Mouse (Mus musculus) kidney, postnatal 0 days (tissue): ENCODE results near the gene Hivep2. TPM values are rescaled to one million over a fixed set of nuclear protein-coding genes. Genes with fewer than 3 reads are reported as not detected.

Experiments used
- ATAC-seq: fragments of 200-750 bp; cut with Nextera tagmentation; replicated peaks from 2 replicates; pipeline ENCODE4 v1.8.0; 2017; ENCODE audit warnings: low read depth, moderate number of reproducible peaks, moderate TSS enrichment, moderate library complexity; ENCODE audit not compliant: low FRiP score
- DNase-seq: peaks from one replicate; pipeline ENCODE4 v3.0.0-alpha.2; 2016; ENCODE audit warnings: low spot score
- H3K27ac ChIP-seq: fragments of 300-500 bp; sonication (generic); 2 replicates; pipeline ENCODE4 v1.5.1; 2014; ENCODE audit warnings: mild to moderate bottlenecking
- H3K27me3 ChIP-seq: fragments of 300-500 bp; sonication (generic); 2 replicates; pipeline ENCODE4 v1.6.1; 2014; ENCODE audit warnings: low read length, mixed read lengths; ENCODE audit not compliant: insufficient read depth
- H3K36me3 ChIP-seq: fragments of 300-500 bp; sonication (generic); 2 replicates; pipeline ENCODE4 v1.6.1; 2014; ENCODE audit warnings: low read length, mixed read lengths; ENCODE audit not compliant: insufficient read depth
- H3K4me1 ChIP-seq: fragments of 300-500 bp; sonication (generic); replicated peaks from 2 replicates; pipeline ENCODE4 v1.6.1; 2014; ENCODE audit warnings: antibody characterized with exemption, low read length, mixed read lengths; ENCODE audit not compliant: insufficient read depth
- H3K4me2 ChIP-seq: fragments of 300-500 bp; sonication (generic); 2 replicates; pipeline ENCODE4 v1.6.1; 2014; ENCODE audit warnings: mild to moderate bottlenecking, low read length, moderate library complexity, mixed read lengths
- H3K4me3 ChIP-seq: fragments of 300-500 bp; sonication (generic); replicated peaks from 2 replicates; pipeline ENCODE4 v1.5.1; 2014; ENCODE audit warnings: low read depth, low read length
- H3K9ac ChIP-seq: fragments of 300-500 bp; sonication (generic); 2 replicates; pipeline ENCODE4 v1.6.1; 2014; ENCODE audit warnings: low read depth, low read length
- H3K9me3 ChIP-seq: fragments of 300-500 bp; sonication (generic); replicated peaks from 2 replicates; pipeline ENCODE4 v1.6.1; 2016; ENCODE audit warnings: low read length, inconsistent platforms, mixed read lengths
- CTCF ChIP-seq: IDR thresholded peaks from 2 replicates; pipeline ENCODE4 v1.5.1; 2016; ENCODE audit warnings: antibody characterized with exemption, low read depth, mild to moderate bottlenecking, moderate library complexity
- WGBS: fragments of 180-500 bp; shearing (Covaris S2); extraction: QIAGEN DNeasy Blood & Tissue Kit; methylation state at CpG from one replicate; pipeline ENCODE4 v1.1.7; 2014; 5-methylcytosine and 5-hydroxymethylcytosine counted together
- polyA plus RNA-seq: library from polyadenylated mRNA; unstranded; fragments of >200 nt; fragmentation: Nextera tagmentation; extraction: Ambion mirVana; gene quantifications from 2 replicates; pipeline ENCODE4 v1.2.1, GENCODE M21; 2015

Hivep2 gene
- polyA plus RNA-seq, 1 experiment from 2014 or later = 3.4 TPM

- ATAC-seq (no peak), DNase-seq (no peak)
- Histone ChIP-seq H3K9me3 (no peaks in the 10 kb centered on the region), H3K9ac (no peak overlapping the region), H3K4me3 (no peak overlapping the region), H3K27me3 (no peaks in the 10 kb centered on the region), H3K27ac (no peak overlapping the region), H3K4me1 (no peaks in the 10 kb centered on the region), H3K36me3 (no peaks in the 10 kb centered on the region), H3K4me2 (no peak overlapping the region)
- WGBS = 79% methylated on average over 7 of the region's 7 CpGs
- TF ChIP-seq CTCF = no peak
Measured at GRCm38 (mm10) chr10:14024971-14025370, 59.1 kb downstream of the Hivep2 start.

DNA sequence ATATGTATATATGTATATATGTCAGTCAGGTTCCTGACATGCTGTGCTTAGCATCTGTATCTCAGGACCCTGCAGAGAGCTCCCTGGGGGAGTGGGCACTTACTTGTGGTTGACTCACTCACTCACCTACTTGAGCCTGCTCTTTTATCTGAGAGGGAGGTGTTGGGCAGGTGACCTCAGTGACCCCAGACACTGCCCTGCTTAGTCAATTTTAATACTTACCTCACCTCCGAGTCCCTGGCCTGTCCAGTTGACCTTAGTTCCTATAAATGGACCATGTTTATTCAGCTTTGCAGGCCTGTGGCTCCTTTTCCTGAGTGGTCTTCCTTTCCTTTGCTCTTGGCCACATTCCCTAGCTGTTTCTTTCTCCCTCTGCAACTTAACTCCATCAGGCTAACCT lies 61.9 kb downstream of the Hivep2 start:
- Histone ChIP-seq H3K9ac (no peak overlapping the region), H3K4me3 (no peak overlapping the region), H3K27ac (no peak overlapping the region), H3K36me3 (no peaks in the 10 kb centered on the region), H3K27me3 (no peaks in the 10 kb centered on the region), H3K9me3 (no peaks in the 10 kb centered on the region), H3K4me2 (no peak overlapping the region), H3K4me1 (no peaks in the 10 kb centered on the region)
- WGBS = 36% methylated on average over 1 of the region's 1 CpGs
- ATAC-seq (no peak), DNase-seq (no peak)
- TF ChIP-seq CTCF = no peak

DNA sequence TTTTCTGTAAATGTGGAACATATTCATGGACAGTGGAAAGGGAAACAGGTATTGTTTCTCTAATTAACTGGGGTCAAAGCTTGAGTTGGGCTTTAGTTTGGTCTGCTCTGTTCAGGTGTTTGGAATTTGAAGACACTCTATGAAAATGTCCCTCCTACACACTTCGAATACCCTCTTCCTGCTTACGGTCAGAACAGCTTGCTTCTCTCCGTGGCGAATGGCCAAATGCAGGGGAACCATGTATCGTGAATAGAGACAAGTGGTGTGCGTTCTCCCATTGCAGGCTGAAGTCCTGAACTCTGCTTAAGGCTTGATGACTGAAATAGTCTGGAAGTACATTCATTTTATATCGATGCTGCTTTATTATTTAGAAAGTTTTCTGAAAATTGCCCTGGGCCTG lies 63.1 kb downstream of the Hivep2 start:
- Histone ChIP-seq H3K9me3 (no peaks in the 10 kb centered on the region), H3K36me3 (no peaks in the 10 kb centered on the region), H3K4me1 (no peaks in the 10 kb centered on the region), H3K4me3 (no peak overlapping the region), H3K4me2 (no peak overlapping the region), H3K27ac (no peak overlapping the region), H3K9ac (no peak overlapping the region), H3K27me3 (no peaks in the 10 kb centered on the region)
- no peak for DNase-seq
- TF ChIP-seq CTCF = no peak
- no peak for ATAC-seq
- WGBS = 75% methylated on average over 7 of the region's 7 CpGs

DNA sequence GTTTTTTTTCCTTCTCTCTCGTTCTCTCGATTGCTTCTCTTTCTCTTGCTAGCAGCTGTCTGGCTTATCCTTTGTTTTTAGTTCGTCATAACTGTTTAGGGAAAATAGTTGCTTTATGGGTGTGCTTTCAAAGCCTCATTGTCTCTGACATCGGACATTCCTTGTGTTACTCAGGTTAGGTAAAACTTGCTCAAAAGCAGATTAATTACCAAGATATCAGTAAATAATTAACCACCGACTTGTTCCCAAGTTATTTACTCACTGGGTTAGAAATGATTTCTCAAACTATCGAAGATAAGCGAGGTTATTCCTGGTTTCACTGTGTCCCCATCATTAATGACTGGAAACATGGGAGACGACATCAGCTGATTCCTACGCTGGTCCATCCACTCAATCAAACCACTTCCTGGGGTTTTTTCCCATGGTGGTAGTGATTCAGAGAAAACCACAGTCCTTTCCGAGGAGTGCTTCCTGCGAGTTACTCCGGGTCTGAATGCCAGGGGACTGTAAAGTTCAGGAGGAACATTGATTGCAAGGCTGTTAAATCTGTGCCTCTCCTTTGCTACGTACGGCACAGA lies 64.7 kb downstream of the Hivep2 start:
- WGBS = 69% methylated on average over 14 of the region's 14 CpGs
- ATAC-seq (no peak), DNase-seq (no peak)
- no peak overlapping the region for H3K4me2 ChIP-seq
- no peaks in the 10 kb centered on the region for H3K27me3 ChIP-seq
- H3K4me3 ChIP-seq = no peak overlapping the region
- no peak overlapping the region for H3K27ac ChIP-seq
- no peak overlapping the region for H3K9ac ChIP-seq
- no peaks in the 10 kb centered on the region for H3K9me3 ChIP-seq
- no peaks in the 10 kb centered on the region for H3K36me3 ChIP-seq
- H3K4me1 ChIP-seq = no peaks in the 10 kb centered on the region
- no peak for TF ChIP-seq CTCF

DNA sequence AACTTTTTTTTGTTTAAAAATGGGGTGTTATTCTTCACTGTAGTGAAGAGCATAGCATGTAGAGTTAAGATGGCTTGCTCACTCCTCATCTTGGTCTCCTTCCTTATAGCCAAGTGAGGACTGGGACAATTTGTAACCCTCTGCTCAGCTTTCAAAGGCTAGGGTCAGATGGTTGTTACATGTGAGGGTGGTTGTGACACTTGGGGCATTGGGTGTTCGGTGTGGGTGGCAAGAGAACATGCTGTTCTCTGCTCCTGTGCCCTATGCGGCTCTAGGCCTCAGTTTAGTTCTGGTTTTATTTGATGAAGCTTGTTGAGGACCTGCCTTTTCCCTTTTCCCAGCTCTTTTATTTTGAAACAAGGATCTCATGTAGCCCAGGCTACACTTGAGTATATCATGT lies 66.7 kb downstream of the Hivep2 start:
- no peak for ATAC-seq
- H3K4me2 ChIP-seq = no peak overlapping the region

GRCm38 (mm10) chr10:14034046-14034445 lies 68.2 kb downstream of the Hivep2 start:
- ATAC-seq (no peak), DNase-seq (no peak)
- Histone ChIP-seq H3K9me3 (no peaks in the 10 kb centered on the region), H3K9ac (no peak overlapping the region), H3K4me3 (no peak overlapping the region), H3K27me3 (no peaks in the 10 kb centered on the region), H3K36me3 (no peaks in the 10 kb centered on the region), H3K27ac (no peak overlapping the region), H3K4me2 (no peak overlapping the region), H3K4me1 (no peaks in the 10 kb centered on the region)
- 88% methylated on average over 7 of the region's 7 CpGs for WGBS
- TF ChIP-seq CTCF = no peak

More for the DNA sequence above, 66.7 kb downstream of the Hivep2 start:
- H3K9ac ChIP-seq = no peak overlapping the region
- H3K4me1 ChIP-seq = no peaks in the 10 kb centered on the region
- H3K9me3 ChIP-seq = no peaks in the 10 kb centered on the region
- H3K36me3 ChIP-seq = no peaks in the 10 kb centered on the region
- no peak overlapping the region for H3K4me3 ChIP-seq
- WGBS = 94% methylated on average over 2 of the region's 2 CpGs
- no peaks in the 10 kb centered on the region for H3K27me3 ChIP-seq
- H3K27ac ChIP-seq = no peak overlapping the region
- TF ChIP-seq CTCF = no peak
- no peak for DNase-seq

DNA sequence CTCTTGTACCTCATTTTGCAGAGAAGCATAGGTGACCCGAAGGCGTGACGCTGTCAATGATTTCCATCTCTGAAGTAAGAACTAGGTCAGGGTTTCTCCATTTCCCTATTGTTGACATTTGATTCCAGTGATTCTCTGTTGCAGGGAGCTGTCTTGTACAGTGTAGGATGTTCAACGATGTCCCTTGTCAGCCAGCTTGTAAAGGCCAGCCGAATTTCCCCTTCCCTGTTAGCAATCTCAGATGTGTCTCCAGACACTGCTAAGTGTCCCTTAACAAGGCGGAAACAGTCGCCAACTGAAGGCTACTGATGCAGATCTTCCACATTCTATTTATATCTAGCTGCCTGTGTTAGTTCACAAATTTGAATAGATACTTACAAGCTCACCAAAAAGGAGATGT lies 68.9 kb downstream of the Hivep2 start:
- WGBS = 60% methylated on average over 7 of the region's 7 CpGs
- Histone ChIP-seq H3K27me3 (no peaks in the 10 kb centered on the region), H3K9ac (no peak overlapping the region), H3K4me2 (no peak overlapping the region), H3K4me1 (no peaks in the 10 kb centered on the region), H3K27ac (no peak overlapping the region), H3K36me3 (no peaks in the 10 kb centered on the region), H3K4me3 (no peak overlapping the region), H3K9me3 (no peaks in the 10 kb centered on the region)
- no peak for ATAC-seq
- no peak for TF ChIP-seq CTCF
- DNase-seq = no peak
